Mouse (Mus musculus): ENCODE results near the gene Slc25a33. TPM values are rescaled to one million over a fixed set of nuclear protein-coding genes. Genes with fewer than 3 reads are reported as not detected.
"Not testable (repeated sequence)": the region's sequence is repeated elsewhere in the genome, so short reads cannot be mapped to it uniquely, and the experiment has no call there.

Gene Slc25a33
- total RNA-seq, 2 experiments from 2014 or later = 1.7 to 2.3 TPM

- ATAC-seq (ENCODE audit: poor library complexity, severe bottlenecking) = no peak
Observed at GRCm38 (mm10) chr4:149759517-149759916, 14.6 kb downstream of the Slc25a33 start.

- ATAC-seq (ENCODE audit: poor library complexity, severe bottlenecking) = no peak
Observed at GRCm38 (mm10) chr4:149758423-149758822, 15.7 kb downstream of the Slc25a33 start.

- ATAC-seq (ENCODE audit: poor library complexity, severe bottlenecking) = not testable (repeated sequence)
Observed at GRCm38 (mm10) chr4:149756546-149756945, 17.5 kb downstream of the Slc25a33 start.

GRCm38 (mm10) chr4:149752836-149753235, 21.2 kb downstream of the Slc25a33 start:
- ATAC-seq (ENCODE audit: poor library complexity, severe bottlenecking) = no peak

GRCm38 (mm10) chr4:149752124-149752799, 21.8 kb downstream of the Slc25a33 start:
- ATAC-seq (ENCODE audit: poor library complexity, severe bottlenecking) = peak; percentile 89

GRCm38 (mm10) chr4:149750671-149751070, 23.4 kb downstream of the Slc25a33 start:
- ATAC-seq (ENCODE audit: poor library complexity, severe bottlenecking) = no peak

- ATAC-seq (ENCODE audit: poor library complexity, severe bottlenecking) = not testable (repeated sequence)
Observed at GRCm38 (mm10) chr4:149749663-149750015, 24.4 kb downstream of the Slc25a33 start.

- ATAC-seq (ENCODE audit: poor library complexity, severe bottlenecking) = no peak
Observed at GRCm38 (mm10) chr4:149749003-149749662, 24.9 kb downstream of the Slc25a33 start.

- ATAC-seq (ENCODE audit: poor library complexity, severe bottlenecking) = no peak
Observed at GRCm38 (mm10) chr4:149744119-149744518, 30.0 kb downstream of the Slc25a33 start.

GRCm38 (mm10) chr4:149742011-149742530, 32.0 kb downstream of the Slc25a33 start:
- ATAC-seq (ENCODE audit: poor library complexity, severe bottlenecking) = no peak

- no peak for ATAC-seq (ENCODE audit: poor library complexity, severe bottlenecking)
Observed at GRCm38 (mm10) chr4:149740301-149740700, 33.8 kb downstream of the Slc25a33 start.

- ATAC-seq (ENCODE audit: poor library complexity, severe bottlenecking) = no peak
Observed at GRCm38 (mm10) chr4:149739478-149739877, 34.6 kb downstream of the Slc25a33 start.

GRCm38 (mm10) chr4:149737383-149738324, 36.4 kb downstream of the Slc25a33 start, which contains the start of gene Tmem201:
TSS of gene Tmem201 (minus strand) at chr4:149738044.
- ATAC-seq (ENCODE audit: poor library complexity, severe bottlenecking) = peak; percentile 98

GRCm38 (mm10) chr4:149736581-149736980, 37.5 kb downstream of the Slc25a33 start:
- no peak for ATAC-seq (ENCODE audit: poor library complexity, severe bottlenecking)

GRCm38 (mm10) chr4:149735624-149736250, 38.3 kb downstream of the Slc25a33 start:
- no peak for ATAC-seq (ENCODE audit: poor library complexity, severe bottlenecking)

- ATAC-seq (ENCODE audit: poor library complexity, severe bottlenecking) = no peak
Observed at GRCm38 (mm10) chr4:149734730-149735475, 39.2 kb downstream of the Slc25a33 start.

GRCm38 (mm10) chr4:149734246-149734645, 39.8 kb downstream of the Slc25a33 start:
- no peak for ATAC-seq (ENCODE audit: poor library complexity, severe bottlenecking)

GRCm38 (mm10) chr4:149733748-149734147, 40.3 kb downstream of the Slc25a33 start:
- no peak for ATAC-seq (ENCODE audit: poor library complexity, severe bottlenecking)

- no peak for ATAC-seq (ENCODE audit: poor library complexity, severe bottlenecking)
Observed at GRCm38 (mm10) chr4:149732800-149733199, 41.3 kb downstream of the Slc25a33 start.

- ATAC-seq (ENCODE audit: poor library complexity, severe bottlenecking) = no peak
Observed at GRCm38 (mm10) chr4:149732313-149732712, 41.8 kb downstream of the Slc25a33 start.
